Mouse (Mus musculus) layer of hippocampus, adult 11-12 months (tissue): ENCODE data around the gene Egfl7.

ENCODE experiments used
- DNase-seq: peaks from one replicate; pipeline ENCODE4 v3.0.0; 2022; ENCODE audit warnings: low spot score

Gene Egfl7

DNA sequence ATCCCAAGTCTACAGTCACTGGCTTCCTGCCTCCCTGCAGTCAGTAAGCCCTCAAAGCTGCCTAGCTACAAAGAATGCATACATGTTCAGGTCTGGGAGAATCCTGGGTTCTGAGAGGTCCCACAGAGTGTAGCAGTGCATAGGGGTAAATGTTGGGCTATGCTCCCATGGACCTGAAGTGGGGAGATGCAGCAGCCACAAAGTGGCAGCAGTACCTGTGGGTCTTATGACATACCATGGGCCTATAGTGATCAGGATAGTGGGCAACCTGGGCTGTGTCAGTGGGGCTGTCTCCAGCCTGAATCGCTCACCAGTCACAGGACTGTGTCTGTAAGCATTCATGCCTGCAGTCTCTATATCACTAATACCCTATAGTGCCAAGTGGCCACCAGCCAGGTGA is at the start of gene Egfl7:
Egfl7 (plus strand) TSS at position 301 of the 400 bp plus-strand sequence.
- DNase-seq, result no peak

DNA sequence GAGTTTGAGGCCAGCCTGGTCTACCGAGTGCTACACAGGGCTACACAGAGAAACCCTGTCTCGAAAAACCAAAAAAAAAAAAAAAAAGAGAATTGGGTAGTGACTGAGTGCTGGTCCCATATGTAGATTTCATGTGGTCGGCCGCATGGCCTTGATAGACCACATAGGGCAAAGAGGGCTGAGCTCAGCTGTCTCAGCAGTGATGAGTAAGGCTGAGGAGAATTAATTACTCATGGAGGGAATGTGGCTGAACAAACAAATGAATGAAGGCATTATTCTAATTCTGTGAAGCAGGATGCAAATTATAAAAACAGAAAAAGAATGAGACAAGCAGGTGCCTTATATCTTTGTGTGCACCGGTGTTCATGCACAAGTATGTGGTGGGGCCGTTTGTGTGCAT is 48.0 kb upstream of the Egfl7 start:
- no peak for DNase-seq

DNA sequence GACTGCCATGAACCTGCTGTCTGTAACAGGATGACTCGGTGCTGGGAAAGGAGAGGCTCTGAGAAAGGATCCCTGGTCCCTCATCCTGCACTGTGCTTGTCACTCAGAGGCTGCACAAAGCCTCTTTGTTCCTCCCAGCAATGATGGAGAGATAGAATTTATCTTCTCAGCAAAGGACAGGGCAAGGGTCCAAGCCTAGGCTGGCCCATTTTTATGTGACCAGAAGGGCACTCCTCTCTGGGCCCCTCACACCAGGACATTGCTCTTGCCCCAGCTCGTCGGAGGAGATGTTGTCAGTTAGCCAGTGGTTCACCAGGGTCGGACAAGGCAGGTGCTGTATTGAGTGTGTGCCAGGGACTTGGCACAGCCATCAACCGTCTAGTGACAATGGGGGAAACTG is 46.6 kb upstream of the Egfl7 start:
- DNase-seq, result no peak

DNA sequence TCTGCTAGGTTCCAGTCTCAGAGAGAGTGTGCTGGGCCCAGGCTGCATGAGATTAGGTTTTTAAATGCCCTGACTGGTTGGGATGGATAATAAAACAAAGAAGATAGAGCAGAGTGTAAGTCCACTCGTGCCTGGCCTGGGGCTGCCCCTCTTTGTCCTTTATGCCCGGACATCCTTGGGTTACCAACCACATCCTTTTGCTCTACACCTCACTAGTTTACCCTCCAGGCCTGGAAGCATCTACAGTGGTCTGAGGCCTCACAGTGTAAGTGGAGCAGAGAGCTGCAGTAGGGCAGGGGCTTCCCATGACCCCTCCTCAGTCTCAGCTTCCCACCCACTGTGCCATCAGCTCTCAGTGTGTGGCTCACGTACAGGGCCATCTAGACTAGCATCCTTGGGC is 45.7 kb upstream of the Egfl7 start:
- DNase-seq, result no peak

DNA sequence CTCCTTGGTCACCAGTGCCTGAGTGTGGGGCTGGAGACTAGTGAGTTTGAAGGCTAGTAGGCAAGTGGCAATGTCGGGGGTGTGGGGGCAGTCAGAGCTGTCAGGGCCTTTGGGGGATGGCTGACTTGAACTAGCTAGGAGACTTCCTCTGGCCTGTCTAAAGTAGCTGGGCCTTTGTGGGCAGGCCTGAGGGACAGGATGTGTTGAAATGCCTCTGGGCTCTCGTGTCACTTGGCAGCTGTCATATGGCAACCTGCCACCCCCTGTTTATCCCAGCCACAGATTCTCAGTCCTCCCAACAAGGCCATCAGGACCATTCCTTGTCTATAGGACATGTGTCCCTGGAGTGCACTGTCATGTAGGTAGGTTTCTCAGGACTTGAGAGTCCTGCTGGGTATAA is 45.2 kb upstream of the Egfl7 start:
- DNase-seq, result peak; percentile 69

DNA sequence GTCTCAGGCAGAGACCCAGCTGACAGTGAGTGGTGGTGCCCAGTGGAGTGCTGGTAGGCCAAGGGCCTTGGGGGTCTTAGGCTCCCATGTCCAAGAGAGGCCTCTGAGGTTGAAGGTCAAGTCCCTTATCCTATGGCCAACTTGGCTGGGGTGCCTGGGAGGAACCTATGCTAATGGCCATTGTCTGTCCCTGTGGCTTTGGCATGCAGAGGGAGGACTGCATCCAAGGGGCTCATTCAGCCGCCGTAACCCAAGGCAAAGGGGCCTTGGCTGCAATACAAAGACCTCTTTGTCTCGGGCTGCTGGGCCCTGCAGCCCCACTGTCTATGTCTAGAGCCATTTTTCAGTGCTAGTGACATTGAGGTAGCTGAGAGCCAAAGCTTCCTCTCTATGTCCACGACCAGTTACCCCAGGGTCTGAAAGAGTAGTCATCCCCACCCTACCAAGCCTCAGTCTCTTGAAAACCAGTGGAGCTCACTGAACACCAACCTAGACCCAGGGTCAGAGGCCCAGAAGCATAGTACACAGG is 44.2 kb upstream of the Egfl7 start:
- peak; percentile 57 for DNase-seq

DNA sequence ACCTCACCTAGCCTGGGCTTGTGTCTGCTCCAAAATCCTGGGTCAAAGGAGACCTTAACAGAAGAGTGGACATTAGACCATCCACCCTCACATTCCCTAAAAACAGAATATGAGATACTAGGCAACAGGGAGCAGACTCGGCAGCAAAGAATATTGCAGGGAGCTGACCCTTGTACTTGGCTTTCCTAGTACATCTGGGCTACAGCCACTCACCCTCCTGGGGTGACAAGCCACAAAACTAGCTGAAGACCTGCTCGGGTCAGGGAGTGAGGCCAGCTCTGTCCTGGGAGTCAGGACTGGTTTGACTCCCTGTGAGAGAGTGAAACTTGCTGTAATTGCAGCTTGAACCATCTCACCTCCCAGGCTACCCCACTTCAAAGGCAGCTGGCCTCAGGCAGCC is 40.3 kb upstream of the Egfl7 start:
- no peak for DNase-seq

DNA sequence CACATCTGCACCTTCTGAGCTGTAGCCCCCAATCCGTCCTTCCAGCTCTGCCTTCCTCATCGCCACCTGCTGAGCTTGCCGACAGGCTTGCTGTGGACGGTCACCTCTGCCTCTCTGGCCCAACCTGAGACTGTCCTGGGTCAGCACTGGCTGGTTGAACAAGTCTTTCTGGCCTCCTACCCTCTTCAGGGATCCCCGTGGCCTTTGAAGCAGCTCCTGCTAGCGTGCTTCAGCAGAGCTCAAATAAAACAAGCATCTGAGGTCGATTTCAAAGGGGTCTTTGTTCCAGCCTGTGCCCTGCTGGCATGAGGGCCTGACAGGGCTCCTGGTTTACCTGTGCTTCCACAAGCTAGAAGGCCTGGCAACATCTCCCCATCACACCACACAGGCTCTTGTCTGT is 39.1 kb upstream of the Egfl7 start:
- no peak for DNase-seq

DNA sequence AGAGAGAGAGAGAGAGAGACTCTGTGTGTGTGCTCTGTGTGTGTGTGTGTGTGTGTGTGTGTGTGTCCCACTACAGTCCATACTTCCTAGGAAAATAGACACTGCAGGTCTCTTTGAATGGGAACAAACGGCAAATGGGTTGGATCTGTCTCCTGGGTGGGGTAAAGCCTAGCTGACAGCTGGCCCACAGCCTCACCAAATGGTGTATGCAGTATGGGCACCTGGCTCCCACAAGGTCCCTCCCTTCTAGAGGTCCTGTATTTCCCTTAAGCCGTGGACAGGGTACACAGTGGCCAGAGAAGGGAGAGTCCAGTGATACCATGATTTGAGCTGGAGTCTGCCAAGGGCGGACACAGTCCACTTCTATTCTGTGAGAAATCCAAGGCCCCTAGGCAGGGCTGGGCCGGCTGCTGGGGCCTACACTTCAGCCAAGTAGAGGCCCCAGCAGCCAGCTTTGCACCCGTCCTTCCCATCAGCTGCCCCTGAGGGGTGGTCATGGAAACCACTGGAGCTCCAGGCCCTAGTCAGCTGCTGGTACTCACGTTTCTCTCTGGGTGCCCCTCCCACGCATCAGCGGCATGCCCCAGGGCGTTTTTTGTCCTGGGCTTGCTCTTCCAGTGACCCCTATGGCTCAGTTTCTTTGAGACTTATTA is 38.4 kb upstream of the Egfl7 start:
- DNase-seq, result no peak

DNA sequence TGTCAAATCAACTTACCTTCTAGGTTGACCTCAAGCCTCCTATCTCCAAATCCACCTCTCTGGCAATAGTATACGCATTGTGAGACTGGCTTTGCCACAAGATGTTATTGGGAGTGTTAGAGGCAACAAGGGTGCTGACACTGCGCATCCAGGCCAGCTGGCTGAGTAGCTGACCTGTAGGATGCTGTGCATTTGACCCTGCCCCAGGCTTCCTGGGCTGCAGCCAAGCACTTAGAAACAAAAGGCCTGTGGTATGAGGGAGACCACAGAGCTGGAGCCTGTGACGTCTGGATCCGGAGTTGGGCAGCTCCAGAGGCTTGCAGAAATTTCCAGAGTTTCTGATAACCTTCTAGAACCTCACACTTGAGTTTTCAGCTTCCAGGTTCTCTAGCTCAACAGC is 36.7 kb upstream of the Egfl7 start:
- DNase-seq, result no peak

DNA sequence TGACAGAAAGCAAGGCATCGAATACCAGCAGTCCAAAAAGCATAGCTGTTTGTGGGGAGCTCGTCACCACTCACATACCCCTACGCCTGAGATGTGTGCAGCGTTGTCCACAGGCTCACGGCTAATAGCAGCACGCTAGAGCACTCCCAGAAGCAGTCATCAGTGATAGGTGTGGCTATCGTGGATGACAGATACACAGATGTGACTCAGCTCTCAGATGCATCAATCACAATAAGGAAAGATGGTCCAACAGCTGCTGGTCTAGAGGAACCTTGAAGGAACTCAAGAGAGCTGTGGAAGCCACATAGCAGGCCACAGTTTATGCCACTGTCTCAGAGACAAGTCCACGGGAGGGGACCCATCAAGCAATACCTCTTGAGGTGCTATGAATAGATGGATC is 36.0 kb upstream of the Egfl7 start:
- DNase-seq, result no peak

DNA sequence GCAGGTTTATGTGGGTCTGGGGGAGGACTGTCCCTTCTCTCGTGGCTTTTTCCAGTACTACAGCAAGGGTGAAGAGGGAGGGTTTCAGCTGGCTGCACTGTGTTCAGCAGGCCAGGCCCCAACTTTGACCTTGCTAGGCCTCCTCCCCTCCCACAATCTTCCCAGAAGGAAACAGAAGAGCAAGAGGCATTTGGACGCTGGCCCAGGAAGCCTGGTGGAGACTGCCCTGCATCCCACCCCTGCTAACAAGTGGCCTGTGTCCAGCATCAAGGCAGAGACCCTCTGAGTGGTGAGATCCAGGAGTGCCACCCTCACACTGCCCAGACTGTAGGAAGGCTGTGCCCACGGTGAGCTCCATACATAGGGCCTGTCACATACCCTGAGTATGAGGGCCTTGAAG is 35.5 kb upstream of the Egfl7 start:
- DNase-seq, result no peak

DNA sequence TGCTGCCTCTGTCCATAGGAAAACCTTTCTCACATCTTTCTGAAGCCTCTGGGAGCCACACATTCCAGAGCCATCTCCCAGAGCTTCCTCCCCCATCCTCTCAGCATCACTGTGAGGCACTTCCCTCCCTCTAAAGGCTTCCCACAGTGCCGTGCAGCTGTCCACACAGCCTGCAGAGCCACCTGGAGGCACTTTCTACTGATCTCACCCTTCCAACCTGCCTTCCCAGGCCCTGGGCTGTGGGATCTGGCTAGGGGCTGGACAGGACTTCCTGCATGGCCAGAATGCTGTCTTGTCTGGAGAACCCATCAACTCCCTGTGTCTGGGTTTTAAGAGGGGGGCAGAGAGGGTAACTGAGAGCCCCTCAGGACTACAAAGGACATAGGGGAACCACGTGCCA is 32.3 kb upstream of the Egfl7 start:
- DNase-seq, result no peak

DNA sequence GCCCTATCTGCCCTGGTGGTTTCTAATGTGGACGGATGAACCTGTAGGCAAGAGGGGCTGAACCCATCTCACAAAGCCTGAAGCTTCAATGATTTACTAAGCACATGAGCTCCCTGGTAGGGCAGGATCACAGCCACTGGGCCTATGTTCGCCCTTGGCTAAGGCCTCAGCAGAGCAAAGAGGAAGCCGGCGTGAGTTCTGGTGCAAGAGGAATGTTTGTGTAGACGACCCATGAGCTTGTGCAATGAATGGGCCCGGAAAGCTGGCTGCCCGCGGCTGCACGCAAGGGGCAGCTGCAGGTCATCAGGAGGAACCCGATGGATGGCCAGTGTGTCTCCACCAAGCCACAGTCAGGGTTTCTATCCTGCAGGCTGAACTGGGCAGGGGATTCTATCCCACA is 30.0 kb upstream of the Egfl7 start:
- no peak for DNase-seq

DNA sequence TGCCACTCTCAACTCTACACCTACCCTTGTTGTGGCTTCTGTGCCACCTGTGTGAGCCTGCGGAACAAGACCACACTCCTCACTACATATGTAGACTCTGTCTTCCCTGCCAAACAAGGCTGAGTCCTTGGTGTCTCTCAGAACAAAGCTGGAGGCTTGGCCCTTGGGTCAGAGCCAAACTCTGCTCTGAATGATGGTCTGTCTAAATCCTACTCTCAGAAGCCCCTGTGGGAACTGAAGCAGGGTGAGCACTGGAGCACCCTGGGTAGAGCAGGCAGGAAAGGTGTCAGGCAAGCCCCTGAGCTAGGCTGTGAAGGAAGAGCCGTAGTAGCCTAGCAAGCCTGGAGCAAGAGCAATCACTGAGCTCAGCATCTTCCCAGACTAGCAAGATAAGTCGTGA is 29.6 kb upstream of the Egfl7 start:
- no peak for DNase-seq

DNA sequence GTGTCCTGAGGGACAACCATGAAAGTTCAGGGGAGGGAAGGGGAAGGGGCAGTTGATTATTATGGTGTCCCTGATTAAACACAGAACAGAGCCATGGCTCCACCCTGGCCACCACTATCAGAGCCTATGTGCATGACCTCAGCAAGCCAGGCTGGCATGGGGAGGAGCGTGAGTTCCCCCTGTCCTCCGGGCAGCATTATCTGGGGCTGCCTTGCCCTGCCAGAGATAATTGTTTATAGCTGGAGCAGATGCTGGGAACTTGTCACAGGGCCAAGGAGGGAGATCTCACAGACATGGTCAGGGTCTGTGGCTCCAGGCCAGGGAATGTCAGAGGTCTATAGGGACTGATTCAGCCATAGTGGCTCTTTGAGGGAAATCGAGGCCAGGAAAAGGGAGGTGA is 29.0 kb upstream of the Egfl7 start:
- DNase-seq, result no peak

DNA sequence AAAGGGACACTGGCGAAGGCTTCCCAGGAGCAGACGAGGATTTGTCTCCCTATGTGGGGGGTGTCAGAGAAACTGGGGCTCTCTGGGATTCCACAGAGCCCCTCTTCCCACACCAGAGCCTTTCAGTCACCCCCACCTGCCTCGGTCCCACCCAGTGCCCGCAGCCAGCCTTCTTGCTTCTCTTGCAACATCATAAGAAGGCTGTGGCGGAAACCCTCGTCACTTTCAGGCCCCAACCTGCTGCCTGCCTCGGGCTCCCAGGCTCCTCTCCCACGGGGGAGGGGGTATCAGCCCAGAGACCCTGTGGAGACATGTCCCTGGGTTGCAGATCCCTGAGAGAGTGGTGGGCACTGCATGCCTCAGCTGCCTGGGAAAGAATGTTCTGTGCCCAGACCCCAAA is 28.4 kb upstream of the Egfl7 start:
- no peak for DNase-seq

DNA sequence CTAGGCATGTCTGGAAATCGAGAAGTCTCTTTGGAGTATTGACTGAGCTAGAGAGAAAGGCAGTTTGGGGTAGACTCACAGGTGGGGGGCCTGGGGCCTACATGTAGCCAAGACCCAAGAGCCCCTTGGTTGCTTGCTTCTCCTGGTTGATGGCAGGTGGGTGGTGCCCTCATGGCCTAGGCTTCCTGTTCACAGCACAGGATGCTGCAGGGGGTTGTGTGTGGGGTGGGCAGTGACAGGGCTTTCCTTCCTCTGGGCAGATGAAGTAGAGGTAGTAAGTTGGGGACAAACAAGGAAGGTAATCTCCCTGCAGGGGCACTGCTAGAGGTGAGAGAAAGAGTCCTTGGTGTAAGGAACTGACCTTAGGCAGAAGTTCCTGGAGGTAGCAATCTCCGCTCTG is 27.7 kb upstream of the Egfl7 start:
- no peak for DNase-seq

DNA sequence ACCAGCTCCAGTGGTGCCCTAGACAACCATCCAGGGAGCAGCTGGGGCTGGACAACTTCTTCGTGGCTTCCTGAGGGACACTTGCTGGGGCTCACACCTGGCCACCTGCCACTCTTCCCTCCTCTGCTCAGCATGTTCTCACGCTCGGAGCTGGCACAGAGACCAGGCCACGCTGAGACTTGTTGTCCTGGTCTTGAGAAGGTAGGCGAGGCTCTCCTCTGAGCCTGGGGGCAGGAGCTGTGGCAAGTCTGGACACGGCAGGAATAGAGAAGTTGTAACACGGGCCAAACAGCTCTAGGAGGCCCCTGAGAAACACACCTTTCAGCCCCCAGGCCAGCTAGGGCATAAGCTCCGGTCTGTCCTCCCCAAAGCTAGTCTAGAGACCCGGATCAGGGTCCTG is 25.9 kb upstream of the Egfl7 start:
- no peak for DNase-seq

DNA sequence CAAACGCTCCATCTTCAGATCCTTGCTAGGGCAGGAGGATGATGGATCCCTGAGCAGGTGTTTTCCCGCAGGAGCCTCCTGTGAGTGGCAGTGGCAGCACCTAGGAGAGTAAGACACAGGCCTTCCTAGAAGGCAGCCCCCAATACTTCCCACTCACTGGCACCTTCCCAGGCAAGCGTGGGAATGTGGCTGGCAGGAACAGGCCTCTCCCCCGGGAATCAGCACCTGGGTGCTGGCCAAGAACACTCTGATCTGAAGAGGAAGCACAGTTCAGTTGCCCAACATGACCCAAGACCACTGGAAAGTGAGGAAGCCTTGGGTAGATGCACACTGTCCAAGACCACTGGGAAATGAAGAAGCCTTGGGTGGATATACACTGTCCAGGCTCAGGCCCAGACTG is 24.7 kb upstream of the Egfl7 start:
- peak; percentile 72 for DNase-seq

DNA sequence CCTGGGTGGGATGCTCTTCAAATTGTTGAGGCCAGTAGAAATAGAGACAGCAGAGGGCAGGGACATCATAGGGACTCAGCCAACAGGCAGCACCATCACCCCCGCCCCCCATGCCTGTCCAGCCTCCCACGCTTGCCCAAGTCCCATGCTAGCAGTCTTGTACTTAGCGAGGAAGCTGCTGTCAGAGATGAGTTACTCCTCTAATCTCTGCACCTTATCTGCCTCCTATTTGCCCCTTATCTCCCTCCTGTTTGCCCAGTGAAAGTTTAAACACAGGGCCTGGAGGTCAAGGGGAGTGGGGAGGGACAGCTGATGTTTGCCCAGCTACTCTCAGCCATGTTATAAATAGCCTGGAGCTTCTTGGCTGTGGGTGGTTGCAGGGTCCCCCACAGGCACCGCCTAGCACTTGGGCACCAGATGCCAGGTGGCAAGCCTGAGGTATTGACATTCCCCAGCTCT is 23.2 kb upstream of the Egfl7 start:
- no peak for DNase-seq

DNA sequence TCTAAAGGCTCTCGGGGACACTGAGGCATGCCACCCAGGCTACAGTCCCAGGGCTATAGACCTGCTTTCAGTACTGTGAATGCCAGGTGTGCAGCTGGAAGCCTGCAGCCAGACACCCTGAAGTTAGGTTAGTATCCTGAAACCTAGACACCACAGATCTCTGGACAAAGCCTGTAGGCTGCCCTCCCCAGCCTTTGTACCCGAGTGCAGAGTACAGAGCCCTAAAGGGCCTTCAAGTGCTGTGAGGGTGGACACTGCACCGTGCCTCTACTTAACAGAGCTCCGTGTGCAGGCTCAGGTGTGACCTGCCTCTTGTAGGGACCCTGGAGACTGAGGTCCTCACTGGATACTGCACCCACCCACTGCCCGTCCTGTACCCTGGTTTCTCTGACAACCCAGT is 19.3 kb upstream of the Egfl7 start:
- DNase-seq, result no peak

DNA sequence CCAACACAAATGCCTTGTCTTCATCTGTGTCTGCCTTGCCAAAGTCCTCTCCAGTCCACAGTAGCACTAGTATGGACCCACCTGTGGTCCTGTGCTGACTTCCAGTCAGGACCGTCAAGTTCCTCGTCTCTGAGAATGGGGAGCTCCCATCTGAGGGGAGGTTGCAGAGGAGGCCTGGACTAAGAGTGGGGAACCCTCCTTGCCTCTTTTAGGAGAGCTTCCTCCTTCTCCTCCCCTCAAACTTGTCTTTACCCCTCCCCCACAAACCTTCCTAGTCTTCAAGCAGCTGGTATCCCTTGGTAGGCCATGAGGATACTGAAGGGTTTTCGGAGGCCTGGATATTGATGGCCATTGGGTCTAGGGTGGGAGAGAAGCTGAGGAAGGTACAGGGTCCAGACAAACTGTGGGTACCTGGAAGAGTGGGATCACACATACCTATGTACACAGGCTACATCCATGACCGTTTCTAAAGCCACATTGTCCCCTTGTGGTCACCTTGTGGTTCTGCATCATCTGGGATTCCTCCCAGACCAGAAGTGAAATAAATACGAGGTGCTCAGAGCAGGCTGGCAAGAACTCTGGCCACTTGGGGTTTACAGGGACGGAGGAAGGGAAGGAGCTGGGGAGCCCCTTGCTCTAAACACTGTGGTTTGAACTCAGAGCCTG is 18.3 kb upstream of the Egfl7 start:
- peak; percentile 42 for DNase-seq

DNA sequence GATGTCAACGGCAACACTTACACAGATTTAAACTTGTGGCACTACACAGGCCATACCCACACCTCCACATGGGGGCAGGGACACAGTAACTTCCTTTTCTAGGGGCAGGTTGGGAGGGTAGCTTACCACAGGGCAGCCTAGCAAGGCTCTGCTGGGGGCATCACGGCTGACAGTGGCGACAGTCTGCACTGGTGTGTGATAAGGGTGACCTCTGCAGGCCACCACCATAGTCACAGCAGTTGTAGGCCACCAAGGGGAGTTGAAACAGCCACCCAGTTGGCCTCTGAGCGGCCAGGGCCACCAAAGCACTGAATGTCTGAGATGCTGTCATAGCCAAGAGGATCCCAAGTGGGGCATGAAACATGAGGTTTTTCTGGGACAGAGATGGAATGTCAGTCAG is 13.6 kb upstream of the Egfl7 start:
- peak; percentile 50 for DNase-seq
